Mouse (Mus musculus): ENCODE data around the gene Crebzf.

DNA sequence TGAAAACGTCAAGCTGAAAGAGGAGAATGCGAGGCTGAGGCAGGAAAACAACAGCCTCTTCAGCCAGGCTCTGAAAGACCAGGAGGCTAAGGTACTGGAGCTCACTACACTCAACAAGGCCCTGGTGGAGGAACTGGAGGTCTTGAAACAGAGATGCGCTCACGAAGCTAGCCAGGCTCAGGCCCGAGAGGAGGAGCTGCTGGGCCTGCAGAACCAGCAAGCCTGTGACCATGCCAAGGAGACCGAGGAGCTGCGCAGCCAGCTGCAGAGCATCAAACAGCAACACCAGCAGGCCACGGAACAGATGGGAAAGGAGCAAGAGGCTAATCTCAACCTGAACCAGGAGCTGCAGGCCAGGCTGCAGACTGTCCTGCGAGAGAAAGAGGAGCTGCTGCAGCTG is 15.5 kb upstream of the Crebzf start:
- TF ChIP-seq CTCF (IDR thresholded peaks at IDR 0.05; ENCODE audit: low read depth) (no peak; the same call in 1 of the 2 replicates), EP300 (optimal IDR thresholded peaks at IDR 0.05) (no peak)
